Mouse (Mus musculus) heart, postnatal 0 days (tissue): ENCODE measurements around the gene Kcnn4.

Experiments used
- CTCF ChIP-seq: IDR thresholded peaks from 2 replicates; pipeline ENCODE4 v1.5.1; 2016; ENCODE audit warnings: antibody characterized with exemption, control low read depth, low read depth
- EP300 ChIP-seq: IDR thresholded peaks from 2 replicates; pipeline ENCODE4 v1.6.1; 2016; ENCODE audit warnings: antibody characterized with exemption, low read depth

GRCm38 (mm10) chr7:24371012-24371808 is 1.1 kb downstream of the Kcnn4 start:
- TF ChIP-seq CTCF = no peak
- no peak for TF ChIP-seq EP300
